Mouse (Mus musculus): ENCODE measurements around the gene Srsf2. TPM values are rescaled to one million over a fixed set of nuclear protein-coding genes. Genes with fewer than 3 reads are reported as not detected.
A peak's percentile ranks its signal among the peaks of the same experiment; 100 is the strongest.

Srsf2 gene
- total RNA-seq, 2 experiments from 2014 or later, result 315 to 845 TPM

- peak; percentile 75 for ATAC-seq (ENCODE audit: poor library complexity, severe bottlenecking)
These were observed 41.7 kb downstream of the Srsf2 start for GRCm38 (mm10) chr11:116810983-116811901.

GRCm38 (mm10) chr11:116810528-116810927 is 42.4 kb downstream of the Srsf2 start:
- no peak for ATAC-seq (ENCODE audit: poor library complexity, severe bottlenecking)

- no peak for ATAC-seq (ENCODE audit: poor library complexity, severe bottlenecking)
These were observed 43.4 kb downstream of the Srsf2 start for GRCm38 (mm10) chr11:116809520-116809919.

DNA sequence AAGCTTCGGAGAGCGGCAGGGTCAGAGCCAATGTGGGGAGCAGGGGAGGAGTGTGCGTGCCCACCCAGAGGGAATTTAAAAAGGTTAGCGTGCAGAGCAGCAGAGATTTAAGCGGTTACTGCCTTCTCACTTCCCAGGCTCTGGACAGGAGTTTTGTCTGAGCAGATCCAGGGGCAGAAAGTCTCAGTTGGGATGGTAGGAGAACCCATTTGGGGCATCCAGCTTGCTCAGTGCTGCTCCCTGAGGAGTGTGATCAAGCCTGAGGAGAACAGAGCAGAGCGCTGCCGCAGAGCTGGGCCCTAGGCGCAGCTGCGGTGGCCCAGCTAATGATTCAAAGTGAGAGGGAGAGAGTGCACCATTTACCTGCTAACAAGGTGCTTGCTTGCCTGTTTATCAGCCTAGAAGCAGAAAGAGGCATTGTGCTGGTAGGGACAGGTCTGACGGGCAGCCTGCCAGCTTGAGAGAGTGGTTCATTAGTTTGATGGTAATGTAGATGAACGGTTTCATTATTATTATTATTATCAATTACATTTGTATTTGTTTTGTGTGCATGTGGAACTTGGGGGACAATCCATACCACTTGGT is 44.0 kb downstream of the Srsf2 start:
- no peak for ATAC-seq (ENCODE audit: poor library complexity, severe bottlenecking)

DNA sequence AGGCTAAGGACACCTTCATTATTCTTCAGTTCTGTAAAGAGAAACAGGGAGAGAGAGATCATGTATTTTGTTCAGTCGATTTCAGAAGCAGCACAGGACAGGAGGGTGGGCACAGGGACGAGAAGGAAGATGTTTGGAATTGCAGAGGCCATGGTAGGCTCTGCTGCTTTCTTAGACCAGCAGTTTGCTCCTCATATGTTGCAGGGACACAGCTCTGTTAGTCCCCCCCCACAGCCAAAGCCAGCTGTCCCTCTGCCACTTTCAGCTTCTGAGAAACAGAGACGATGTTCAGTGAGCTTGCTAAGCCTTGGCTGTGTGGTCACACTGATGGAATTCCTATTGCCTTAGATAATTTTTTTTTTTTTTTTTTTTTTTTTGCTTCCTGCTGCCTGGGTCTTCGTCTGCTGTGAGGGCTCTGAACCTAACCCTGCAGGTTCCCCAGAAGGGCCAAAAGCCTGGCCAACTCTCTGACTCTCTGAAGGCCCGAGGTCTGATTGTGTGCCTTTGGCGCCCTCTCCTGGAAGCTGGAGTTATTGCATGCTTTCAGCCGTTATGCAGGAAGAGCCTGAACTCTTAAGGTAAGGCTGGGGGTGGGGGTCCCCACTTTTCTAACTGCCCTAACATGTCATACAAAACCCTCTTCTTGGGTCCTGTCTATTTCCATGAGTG is 44.8 kb downstream of the Srsf2 start:
- peak; percentile 58; the same call in 1 of the 2 replicates for ATAC-seq (ENCODE audit: poor library complexity, severe bottlenecking)

GRCm38 (mm10) chr11:116807526-116807925 is 45.4 kb downstream of the Srsf2 start:
- no peak for ATAC-seq (ENCODE audit: poor library complexity, severe bottlenecking)

DNA sequence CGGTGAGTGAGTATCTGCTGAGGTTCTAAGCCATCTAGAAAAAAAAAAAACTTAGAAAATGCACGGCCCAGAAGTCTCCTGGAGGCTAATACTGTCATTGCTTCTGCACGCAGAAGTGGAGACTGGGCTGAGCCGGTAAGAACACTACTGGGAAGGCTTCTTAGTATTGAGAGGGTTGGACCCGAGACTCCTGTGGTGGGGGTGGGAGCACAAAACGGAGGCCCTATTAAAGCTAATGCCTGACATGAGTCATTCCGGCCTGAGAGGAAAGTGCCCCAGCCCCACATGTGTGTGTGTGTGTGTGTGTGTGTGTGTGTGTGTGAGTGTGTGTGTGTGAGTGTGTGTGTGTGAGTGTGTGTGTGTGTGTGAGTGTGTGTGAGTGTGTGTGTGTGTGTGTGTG is 45.8 kb downstream of the Srsf2 start:
- no peak for ATAC-seq (ENCODE audit: poor library complexity, severe bottlenecking)

DNA sequence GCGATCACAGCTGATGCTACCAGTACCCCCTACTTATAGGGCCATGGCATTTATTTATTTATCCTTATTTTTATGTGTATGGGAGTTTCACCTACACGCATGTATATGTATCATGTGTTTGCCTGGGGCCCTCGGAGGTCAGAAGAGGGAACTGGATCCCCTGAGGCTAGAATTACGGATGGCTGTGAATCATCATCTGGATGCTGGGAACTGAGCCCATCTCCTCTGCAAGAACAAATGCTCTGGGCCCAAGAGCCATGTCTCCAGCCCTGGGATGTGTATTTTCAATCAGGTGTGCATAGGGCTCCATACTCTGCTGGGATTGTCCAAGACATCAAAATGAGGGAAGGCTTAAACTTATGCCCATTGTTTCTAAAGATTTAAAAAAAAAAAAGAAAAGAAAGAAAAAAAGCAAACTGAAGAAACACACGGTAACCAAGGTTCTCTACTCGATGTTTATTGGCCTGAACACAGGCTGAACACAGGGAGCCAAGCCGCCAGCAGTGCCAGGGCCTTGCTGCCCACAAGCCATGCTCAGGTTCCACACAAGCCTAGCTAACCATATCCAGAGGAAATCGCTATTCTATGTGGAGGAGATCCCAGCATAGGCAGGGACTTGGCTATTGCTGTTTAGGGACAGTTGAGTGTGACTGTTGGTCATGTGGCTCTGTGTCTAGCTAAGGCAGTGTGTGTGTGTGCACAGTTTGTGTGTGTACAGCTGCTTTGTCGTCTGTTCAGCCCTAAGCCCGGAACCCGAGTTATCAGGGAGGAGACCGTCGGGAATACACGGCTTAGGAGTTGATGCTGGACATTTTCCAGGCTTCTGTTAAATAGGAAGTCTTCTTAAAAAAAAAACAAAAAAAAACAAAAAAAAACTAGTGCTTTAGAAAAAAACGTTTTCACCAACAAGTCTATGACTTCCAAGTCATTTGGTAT is 46.5 kb downstream of the Srsf2 start:
- no peak for ATAC-seq (ENCODE audit: poor library complexity, severe bottlenecking)

- no peak for ATAC-seq (ENCODE audit: poor library complexity, severe bottlenecking)
These were observed 50.2 kb downstream of the Srsf2 start for GRCm38 (mm10) chr11:116802709-116803108.

DNA sequence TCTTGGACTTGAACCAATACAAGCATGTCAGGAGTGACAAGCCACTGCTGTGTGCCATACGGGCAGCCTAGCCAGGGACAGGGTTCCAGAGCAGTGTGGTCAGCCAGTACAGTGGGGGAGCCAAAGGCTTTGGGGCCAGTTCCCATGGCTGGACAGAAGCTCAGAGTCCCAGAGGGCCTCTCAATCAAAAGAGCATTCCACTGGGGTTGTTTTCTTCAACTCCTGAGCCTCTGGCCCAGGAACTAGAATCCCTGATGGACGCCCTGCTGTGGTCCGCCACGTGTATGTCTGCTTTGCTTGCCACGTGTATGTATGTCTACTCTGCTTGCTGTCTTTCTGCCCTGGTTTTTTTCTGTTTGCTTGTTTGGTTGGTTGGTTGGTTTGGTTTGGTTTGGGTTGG is 51.8 kb downstream of the Srsf2 start:
- ATAC-seq (ENCODE audit: poor library complexity, severe bottlenecking), result no peak

Other genes starting within 250 kb of the Srsf2 start
- 20.9 and 21.8 TPM in 2 replicates for gene Rhbdf2, start 226.1 kb downstream of the Srsf2 start, total RNA-seq (2015)
- 16.2 TPM in 2 replicates for gene Rhbdf2, start 226.1 kb downstream of the Srsf2 start, total RNA-seq (2017)
- gene Prcd, start 199.6 kb downstream of the Srsf2 start, total RNA-seq (2015), result 0.80 TPM in 1 of 2 replicates, not detected in the other
- not detected in 2 replicates for gene Prcd, start 199.6 kb downstream of the Srsf2 start, total RNA-seq (2017)
- not detected in 2 replicates for gene Cygb, start 198.8 kb downstream of the Srsf2 start, total RNA-seq (2015)
- not detected in 2 replicates for gene Cygb, start 198.8 kb downstream of the Srsf2 start, total RNA-seq (2017)
- gene St6galnac1, start 77.6 kb downstream of the Srsf2 start, total RNA-seq (2015), result not detected in 2 replicates
- gene St6galnac1, start 77.6 kb downstream of the Srsf2 start, total RNA-seq (2017), result not detected in 2 replicates
- 0.55 TPM in 1 of 2 replicates, not detected in the other for gene Mxra7, start 25.0 kb downstream of the Srsf2 start, total RNA-seq (2015)
- 0.33 TPM in 1 of 2 replicates, not detected in the other for gene Mxra7, start 25.0 kb downstream of the Srsf2 start, total RNA-seq (2017)
- 55.4 and 61.3 TPM in 2 replicates for gene Mettl23, start 9.8 kb downstream of the Srsf2 start, total RNA-seq (2015)
- 38.5 and 42.6 TPM in 2 replicates for gene Mettl23, start 9.8 kb downstream of the Srsf2 start, total RNA-seq (2017)
- 33.4 and 37.4 TPM in 2 replicates for gene Jmjd6, start 9.6 kb downstream of the Srsf2 start, total RNA-seq (2015)
- gene Jmjd6, start 9.6 kb downstream of the Srsf2 start, total RNA-seq (2017), result 36.3 and 37.7 TPM in 2 replicates
- 22.2 and 26.2 TPM in 2 replicates for gene Mfsd11, start 654 bp downstream of the Srsf2 start, total RNA-seq (2015)
- gene Mfsd11, start 654 bp downstream of the Srsf2 start, total RNA-seq (2017), result 17.6 and 26.5 TPM in 2 replicates
- gene Mgat5b, start 65.8 kb upstream of the Srsf2 start, total RNA-seq (2015), result not detected in 2 replicates
- 0.22 TPM in 1 of 2 replicates, not detected in the other for gene Mgat5b, start 65.8 kb upstream of the Srsf2 start, total RNA-seq (2017)